Mouse (Mus musculus): ENCODE data around the gene Trh.

- TF ChIP-seq CTCF (IDR thresholded peaks at IDR 0.05; ENCODE audit: low read depth, low read length) (no peak), POLR2A (IDR thresholded peaks at IDR 0.05; ENCODE audit: extremely low read depth, insufficient read depth, low read length) (no peak)
Observed at GRCm38 (mm10) chr6:92253253-92253870, 8.9 kb upstream of the Trh start.
